Mouse (Mus musculus) right cerebral cortex, postnatal 25 days (tissue): ENCODE data around the gene Klhl29.

Source experiments
- DNase-seq: peaks from one replicate; pipeline ENCODE4 v3.0.0; 2022

Gene Klhl29

DNA sequence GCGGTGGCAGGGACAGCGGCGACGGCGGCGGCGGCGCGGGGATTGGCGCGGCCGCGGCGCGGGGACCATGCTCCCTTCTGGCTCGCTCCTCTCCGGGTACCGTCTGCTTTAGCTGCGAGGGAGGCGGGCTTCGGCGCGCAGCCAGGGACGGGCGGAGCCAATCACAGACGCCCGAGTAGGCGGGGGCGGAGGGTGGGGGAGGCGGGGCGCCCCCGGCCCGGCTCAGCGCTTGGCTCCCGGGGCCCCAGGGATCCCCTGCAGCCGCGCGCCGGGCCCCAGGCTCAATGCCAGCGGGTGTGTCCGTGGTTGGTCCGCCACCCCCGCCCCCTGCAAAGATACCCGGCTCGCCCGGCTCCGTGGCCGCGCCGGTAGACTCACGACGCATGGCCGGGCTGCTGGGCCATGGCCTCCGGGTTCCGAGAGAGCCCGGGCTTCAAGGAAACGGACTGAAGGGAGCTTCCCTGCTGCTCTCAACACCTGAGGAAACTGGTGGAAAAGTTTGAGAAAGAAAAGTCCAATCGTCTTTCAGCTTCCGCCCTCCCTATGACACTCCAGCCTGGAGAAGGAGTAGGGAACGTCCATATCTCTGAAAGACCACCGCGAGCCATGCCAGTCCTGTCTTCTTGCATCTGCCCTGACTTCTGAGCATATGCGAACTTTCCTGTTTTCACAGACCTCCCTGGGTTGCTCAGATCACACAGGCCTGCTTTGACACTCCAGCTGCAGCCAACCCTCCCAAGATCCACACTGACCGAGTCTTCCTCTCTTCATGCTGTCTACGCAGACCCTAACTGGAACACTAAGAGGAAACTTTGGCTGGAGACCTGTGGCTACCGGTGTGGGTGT is at the start of gene Klhl29:
Gene Klhl29, minus strand, starts transcription at position 67 of the 846 bp plus-strand sequence.
- DNase-seq: peak; percentile 85

DNA sequence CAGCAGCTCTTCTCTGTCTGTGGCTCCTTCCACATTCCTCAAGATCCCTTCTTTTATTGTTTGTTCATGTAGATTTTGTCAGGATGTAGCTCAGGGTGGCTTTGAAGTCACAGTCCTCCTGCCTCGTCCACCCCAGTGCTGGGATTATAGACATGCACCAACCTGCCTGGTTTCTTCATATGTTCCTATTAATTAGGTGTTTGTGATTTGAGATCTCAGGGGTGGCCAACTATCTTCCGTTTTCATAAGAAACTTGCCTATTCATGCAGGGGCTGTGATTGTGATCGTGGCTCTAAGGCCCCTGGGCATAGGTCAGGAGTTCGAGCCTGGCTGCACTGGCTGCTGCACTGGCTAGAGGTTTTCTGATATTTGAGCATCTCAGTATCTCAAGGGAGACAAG is 49.8 kb upstream of the Klhl29 start:
- no peak for DNase-seq

DNA sequence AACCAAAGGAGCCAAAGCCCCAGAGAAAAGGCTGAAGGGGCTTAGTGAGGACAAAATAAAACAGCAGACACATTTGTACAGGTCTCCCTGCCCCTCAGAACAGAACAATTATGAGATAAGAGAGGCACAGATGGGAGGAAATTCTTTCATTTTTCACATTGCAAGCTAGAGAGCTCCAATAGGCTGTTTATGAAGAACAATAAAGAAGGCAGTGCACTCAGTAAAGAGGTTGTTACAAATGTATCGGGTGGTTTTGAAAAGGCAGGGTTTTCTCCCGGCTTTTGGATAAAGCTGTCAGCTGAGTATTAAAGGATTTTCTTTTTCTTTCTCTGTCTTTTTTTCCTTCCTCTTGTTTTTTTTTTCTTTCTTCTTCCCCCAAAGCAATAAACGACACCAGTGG is 40.3 kb upstream of the Klhl29 start:
- DNase-seq: no peak

DNA sequence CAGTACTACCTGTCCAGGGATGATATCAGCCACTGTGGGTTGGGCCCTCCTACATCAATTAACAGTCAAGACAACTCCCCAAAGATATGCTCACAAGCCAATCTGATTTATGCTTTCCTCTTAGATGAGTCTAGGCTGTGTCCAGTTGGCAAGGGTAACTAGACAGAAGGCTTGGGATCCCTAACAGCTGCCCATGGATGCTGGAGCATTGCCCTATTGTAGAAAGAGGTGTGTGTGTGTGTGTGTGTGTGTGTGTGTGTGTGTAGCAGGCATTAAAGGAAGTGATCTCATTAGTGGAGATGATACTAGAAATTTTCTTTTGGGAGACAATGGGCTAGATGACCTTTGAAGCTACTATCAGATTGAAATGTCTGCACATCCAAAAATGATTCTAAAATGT is 38.5 kb upstream of the Klhl29 start:
- DNase-seq: no peak

DNA sequence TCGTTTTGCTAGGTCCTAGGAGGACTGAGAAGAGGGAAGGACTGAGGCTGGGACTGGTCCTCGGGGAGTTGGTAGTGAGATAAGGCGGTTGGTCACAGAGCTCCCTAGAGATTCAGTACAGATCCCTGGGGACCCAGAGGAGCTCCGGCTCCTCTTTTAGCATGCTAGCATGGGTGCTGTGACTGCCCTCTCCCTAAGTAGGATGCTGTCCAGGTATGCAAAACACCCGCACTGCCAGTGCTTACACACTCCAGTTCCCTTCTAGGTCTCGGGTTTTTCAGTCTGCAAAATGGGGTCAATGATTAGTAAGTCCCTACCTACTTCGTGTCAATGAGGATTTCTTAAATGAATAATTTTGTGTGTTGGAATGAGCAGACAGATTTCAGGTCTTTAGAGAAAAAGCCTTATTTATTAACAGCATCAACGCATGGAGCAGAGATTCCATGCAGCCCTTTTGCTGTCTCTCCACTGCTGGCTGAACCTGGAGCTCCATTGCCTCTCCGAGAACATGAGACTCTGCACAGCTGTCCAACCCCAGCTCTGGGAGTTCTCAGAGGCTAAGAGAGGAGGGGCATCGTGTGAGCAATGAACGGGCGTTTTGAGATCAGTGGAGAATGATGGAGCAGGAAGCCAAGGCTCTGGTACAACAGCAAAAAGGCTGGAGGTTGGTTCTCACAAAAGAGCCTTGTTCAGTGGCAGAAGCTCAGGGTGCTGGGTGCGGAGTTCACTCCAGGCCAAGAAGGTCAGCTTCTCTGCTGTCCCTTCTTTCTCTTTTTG is 36.5 kb upstream of the Klhl29 start:
- DNase-seq: no peak

DNA sequence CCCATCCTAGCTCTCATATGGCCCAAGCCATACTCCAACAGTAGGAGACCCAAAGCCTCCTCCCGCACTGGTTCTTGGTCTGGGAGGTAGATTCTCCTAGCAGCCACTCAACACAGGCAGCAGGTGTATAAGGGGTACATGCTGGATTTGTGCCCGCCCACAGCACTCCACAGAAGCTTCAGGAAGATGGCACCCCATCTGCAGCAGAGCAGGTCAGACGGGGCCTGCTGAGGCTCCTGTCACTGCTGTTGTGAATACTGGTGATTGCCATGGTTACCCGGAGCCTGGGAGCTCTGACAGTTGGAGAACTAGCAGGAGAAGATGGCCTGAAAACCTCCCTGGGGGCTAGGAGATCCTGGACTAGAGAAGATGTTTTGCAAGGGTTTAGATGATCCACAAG is 35.9 kb upstream of the Klhl29 start:
- no peak for DNase-seq

DNA sequence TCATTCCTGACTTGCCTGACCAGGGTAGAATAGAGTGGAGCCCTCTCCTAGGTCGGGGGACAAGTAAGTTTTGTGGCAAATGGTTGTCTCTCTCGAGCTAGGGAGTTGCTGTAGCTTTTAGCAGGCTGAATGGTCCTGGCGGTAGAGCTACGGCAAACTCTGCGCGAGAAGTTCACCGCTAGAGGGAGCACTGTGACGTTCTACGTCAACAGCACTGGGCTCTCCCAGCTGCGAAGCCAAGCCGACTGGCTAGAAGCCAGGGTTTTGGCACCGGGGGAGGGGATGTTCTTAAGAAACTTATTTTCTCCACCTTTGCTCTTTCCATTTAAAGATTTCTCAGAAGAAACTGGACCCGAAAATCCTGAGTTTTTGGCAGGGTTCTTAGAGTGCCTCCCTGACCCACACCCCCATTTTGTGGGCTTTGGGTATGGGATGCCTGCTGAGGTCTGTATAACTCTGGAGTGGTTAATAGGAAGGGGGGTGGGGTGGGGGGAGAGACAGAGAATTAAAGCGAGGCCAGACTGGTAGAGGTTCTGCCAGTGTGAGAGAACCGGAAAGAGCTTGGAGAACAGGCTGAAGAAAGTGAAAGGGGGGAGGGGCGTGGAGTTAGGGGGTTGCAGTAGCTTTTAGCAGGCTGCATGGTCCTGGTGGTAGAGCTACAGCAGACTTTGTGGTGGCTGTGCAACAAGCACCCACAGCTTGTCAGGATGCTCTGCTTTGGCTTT is 35.1 kb upstream of the Klhl29 start:
- peak; percentile 82 for DNase-seq

DNA sequence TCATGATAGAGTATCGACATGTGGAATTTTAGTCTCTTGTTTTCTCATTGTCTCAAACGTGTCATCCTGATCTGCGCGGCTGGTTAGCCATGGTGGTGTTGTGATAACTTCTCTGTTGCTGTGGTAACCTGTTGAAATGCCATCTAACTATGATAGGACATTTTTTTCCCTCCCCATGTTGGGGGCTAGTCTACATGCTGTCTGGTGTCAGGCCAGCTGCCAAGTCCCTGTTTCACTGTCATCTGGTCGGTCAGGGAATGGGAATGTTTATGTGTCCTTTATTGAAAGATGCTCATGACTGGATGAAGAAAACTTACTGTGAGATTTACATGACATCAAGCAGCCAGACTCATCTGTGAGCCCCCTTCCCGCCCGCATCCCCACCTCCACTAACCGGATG is 31.7 kb upstream of the Klhl29 start:
- DNase-seq: no peak

DNA sequence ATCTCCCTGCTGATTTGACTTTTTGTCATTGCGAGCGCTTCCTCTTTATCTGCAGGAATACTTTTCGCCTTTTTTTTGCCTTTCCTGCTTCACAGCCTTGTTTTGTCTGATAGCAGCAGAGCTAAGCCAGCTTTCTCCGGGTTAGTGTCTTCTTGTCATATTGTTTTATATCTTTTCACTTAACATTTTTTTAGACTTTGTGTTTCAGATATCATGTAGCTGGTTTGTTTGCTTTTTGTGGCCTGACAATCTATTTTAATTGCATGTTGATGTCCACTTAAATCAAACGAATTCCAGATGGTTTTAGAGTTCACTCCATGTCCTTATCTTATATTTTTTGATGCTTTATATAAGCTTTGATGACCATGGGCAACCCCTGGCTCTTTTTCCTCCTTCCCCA is 21.9 kb upstream of the Klhl29 start:
- no peak for DNase-seq

DNA sequence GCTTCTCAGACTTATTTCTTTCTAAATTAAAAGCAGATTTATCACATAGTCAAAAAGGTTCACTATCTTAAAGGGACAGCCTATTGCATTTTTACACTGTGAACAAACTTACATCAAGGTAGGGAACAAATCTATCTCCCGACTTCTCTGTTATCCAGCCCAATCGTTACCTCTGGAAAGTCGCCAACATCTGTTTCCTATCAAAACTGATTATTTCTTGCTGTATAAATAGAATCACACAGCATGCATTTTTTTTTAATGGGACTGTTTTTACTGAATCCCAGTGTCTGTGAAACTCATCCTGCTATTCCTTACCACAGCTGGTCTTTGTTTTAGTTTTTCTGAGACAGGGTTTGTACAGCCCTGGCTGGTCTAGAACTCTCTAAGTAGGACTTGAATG is 19.7 kb upstream of the Klhl29 start:
- DNase-seq: no peak

DNA sequence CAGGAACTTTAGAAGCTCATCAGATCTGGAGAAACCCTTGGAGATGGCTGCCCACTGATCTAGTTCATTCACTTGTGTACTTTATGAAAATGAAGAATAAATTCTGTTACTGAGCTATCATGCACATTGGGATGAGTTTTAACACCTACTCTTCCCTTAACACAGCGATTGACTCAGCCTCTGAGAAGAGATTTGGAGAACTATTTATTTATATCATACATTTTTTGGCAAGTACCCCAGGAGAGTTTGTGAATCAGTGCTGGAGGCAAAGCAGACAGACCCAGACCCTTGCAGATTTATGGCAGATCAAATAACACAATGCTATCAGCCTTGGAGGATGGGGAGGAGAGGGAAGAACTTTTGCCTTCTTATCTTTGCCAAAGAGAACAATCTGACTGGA is 11.6 kb upstream of the Klhl29 start:
- DNase-seq: no peak

DNA sequence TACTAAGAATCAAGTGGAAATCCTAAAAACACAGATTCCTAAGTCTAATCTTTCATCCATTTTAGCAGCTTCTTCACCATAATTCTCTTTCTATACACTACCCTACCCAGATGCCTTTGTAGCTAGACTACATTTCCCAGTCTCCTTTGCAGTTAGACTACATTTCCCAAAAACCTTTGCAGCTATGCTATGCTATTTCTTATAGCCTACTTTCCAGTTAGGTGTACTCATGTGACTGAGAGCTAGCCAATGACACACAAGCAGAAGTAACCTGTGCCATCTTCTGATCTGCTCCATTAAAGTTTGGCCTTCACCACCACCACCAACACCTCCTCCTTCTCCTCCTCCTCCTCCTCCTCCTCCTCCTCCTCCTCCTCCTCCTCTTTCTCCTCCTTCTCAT is 11.2 kb upstream of the Klhl29 start:
- DNase-seq: no peak

DNA sequence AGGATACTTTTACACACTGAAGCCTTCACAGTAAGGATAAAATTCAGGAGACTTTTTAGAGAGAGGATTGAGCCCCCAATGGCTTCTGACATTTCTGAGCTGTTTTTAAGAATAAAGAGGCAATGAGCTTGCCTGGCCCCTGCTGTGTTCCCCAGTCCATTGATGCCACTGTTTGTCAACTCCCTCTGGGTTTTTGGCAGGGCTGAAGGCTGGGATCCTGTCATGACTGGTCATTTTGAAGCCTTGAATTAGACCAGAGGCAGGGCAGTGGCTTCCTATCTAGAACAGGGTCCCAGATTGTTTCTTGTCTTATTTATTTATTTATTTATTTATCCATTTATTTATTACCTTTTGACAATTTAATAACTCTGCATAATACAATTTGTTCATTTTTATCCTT is 6.2 kb upstream of the Klhl29 start:
- DNase-seq: no peak

DNA sequence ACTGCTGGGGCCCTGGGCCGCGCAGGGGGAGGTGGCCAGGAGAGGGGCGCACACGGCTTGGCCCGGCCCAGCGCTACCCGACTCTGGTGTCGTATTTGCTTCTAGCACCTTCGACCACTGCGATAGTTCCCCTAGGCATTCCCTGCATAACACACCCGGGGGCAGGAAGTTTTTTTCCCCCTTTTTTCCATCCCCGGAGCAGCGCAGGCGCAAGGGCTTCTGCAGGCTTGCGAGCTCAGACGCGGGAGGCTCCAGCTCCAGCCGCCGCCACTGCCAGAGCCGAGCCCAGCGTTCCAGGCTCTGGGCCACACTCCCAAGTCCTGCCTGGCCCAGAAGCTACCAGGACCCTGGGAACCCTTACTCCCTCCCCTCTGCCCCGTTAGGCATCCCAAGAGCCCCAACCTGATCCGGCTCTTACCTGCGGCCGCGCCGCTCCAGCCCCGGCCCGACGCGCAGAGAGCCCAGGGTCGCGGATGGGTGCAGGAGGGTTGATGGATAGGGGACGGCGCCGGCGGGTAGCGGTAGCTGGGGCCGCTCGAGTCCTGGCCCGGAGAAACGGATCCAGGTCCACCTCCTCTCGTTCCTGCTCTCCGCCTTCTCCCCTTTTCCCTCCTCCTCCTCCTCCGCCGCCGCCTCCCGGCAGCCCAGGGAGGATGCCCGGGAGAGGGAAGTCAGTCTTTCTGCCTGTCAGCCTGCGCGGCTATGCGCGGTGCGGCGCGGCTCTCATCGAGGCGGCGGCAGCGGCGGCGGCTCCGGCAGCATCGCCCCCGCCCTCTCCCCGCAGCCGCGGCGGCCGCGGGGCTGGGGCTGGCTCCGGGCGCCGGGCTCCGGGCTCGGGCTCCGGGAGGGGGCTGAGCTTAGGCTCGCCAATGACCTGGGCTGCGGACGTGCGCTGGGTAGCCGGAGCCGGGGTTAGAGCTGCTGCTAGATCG is 532 bp downstream of the Klhl29 start:
- DNase-seq: peak; percentile 64

DNA sequence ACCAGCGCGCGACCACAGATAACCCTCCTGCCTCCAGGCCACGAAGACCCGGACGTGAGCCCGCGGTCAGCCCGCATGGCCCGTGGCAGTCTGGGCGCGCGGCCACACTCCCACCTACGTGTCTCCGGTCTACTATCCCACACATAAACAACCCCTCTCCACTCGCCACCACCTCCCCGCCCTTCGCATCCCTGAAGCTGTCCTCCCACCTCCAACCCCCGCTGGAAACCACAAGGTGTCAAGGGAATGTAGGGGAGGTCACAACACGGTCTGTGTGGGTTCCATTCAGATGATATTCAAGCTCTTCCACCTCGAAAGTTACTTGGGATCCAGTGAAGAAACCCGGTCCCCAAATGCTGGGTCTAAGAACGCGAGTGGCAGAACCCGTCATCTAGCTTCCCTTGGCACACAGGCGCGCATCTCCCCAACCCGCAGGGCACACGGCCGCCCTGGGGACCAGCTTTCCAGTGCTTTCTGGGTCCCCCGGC is 1.2 kb downstream of the Klhl29 start:
- peak; percentile 61 for DNase-seq

DNA sequence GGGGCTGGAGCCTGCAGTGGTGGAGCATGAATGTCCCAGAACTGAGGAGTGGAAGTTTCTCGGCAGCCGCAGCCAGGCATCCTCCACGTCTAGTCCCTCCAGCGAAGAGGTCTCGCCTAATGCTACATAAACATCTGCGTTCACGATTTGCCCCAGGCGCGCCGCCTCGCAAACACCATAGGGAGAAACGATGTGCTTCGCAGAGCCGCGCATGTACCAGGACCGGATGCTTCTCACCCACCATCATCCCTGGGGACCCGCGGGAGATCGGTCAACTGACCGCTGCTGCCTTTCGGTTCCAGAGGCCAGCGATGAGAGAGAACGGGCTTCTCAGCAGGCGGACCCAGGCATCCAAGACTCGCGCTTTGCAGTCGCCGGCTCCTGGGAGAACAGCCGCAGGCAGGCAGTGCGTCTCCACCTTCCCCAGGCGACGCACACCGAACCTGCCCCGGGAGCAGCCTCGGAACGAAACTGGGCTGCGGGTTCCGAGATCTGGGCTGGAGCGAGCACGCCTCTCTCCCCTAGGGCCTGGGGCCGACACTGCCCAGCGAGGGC is 1.8 kb downstream of the Klhl29 start:
- DNase-seq: peak; percentile 64

DNA sequence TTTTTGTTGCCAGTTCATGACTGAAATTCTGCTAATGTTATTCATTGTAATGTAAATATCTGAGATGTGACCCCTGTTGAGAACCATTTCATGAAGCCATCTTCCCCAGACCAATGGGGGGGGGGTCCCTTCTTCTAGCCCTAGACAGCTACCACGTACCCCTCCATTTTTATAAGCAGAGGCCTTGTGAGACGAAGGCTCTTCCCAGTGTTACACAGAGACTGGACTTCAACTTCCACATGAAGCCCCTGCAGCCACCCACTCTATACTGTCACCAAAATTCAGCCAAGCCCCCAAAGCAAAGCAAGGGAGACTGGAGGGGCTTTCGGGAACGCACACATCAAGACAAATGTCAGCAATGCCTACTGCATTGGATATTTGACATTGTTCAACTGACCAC is 6.1 kb downstream of the Klhl29 start:
- no peak for DNase-seq

DNA sequence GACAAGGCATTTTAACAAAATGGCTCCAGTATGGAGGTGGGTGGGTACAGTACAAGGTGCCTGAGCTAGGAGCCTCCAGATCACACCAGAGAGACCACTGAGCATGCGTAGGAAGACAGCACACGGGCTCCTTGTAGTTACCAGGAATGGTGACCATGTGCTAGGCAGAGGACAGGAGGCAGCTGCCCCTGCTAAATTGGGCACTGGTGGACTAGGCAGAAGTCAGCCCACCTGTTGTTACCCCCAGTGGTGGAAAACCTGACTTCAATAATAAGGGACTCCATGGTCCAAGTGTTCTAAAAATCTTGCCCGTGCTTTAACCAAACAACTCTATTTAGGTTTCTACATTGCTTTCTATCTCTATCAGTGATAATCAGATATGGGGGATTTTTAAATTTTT is 10.6 kb downstream of the Klhl29 start:
- DNase-seq: no peak

DNA sequence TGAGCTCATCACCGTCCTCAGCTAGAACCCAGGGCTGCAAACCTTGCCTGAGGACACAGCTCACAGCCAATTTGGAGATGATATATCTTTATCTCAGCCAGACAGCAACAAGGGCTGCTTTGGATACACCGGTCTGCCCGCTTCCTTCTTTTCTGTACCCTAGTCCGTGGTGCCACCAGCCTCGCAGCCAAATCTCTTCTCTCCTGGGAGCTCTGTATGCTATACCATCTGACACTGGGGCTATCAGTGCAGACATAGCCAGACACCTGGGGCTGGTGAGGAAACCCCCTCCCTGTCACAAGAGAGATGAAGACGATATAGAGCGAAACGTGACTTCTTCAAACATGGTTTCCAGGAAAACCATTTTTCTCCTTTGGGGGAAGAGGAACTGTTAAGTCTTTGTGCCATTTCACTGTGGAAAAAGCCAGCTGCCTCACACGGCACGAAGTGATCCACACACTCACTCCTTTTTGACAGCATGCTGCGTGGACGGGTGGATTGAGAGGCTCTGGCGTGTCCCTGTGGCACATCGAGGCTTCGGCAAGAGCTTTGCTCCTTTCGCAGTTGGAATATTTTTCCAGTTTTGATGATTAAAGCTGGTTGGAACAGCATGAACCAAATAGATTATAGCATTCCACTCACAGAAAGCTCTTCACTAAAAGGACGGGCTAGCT is 11.4 kb downstream of the Klhl29 start:
- DNase-seq: no peak

DNA sequence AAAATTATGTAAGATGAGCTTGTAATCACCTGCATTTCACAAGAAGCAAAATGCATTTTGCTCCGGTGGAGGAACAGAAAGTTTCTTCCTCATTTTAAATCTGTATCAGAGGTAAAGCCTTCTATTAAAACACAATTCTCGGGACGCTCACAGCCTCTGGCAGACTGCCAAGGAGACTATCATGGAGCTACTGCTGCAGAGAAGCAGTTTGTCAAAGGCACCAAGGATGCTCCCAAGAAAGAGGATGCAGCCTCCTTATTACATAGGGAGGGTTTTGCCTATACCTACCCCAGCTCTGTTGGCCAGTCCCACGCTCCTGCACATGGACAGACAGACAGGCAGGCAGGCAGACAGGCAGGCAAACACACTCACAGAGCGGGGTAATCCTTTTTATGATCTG is 16.4 kb downstream of the Klhl29 start:
- DNase-seq: no peak

DNA sequence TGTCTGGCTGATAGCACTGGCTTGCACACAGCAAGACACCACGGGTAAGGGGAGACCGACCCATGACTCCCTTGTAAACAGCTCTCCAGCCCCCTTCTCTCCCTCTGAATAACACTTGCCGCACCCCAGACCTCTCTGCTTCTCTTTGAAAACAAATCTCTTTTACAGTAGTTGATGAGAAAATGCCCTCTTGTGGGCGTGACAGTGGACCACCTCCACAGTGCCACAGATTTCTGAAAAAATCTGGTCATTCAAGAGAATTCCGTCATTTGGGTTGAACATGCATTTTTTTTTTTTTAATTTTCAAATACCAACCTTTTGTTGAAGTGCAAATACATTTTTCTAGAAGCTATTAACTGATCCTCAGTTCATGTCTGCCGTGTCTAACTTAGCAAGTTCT is 17.0 kb downstream of the Klhl29 start:
- DNase-seq: no peak
